Mouse (Mus musculus) retina, embryonic 14.5 days (tissue): Measurements from ENCODE around the gene Arid5a.
A peak's percentile ranks its signal among the peaks of the same experiment; 100 is the strongest.

ENCODE experiments used
- DNase-seq: peaks from one replicate; pipeline ENCODE4 v3.0.0-alpha.2; 2015; ENCODE audit warnings: low spot score

Arid5a gene

GRCm38 (mm10) chr1:36294402-36294801 is 13.1 kb upstream of the Arid5a start:
- no peak for DNase-seq

GRCm38 (mm10) chr1:36296466-36297149 is 10.9 kb upstream of the Arid5a start:
- DNase-seq: no peak

GRCm38 (mm10) chr1:36298107-36298506 is 9.4 kb upstream of the Arid5a start:
- no peak for DNase-seq

GRCm38 (mm10) chr1:36299126-36299525 is 8.4 kb upstream of the Arid5a start:
- DNase-seq: no peak

GRCm38 (mm10) chr1:36299676-36300075 is 7.9 kb upstream of the Arid5a start:
- no peak for DNase-seq

GRCm38 (mm10) chr1:36300486-36300885 is 7.0 kb upstream of the Arid5a start:
- DNase-seq: no peak

- no peak for DNase-seq
Observed at GRCm38 (mm10) chr1:36302273-36302672, 5.3 kb upstream of the Arid5a start.

GRCm38 (mm10) chr1:36302957-36303356 is 4.6 kb upstream of the Arid5a start:
- no peak for DNase-seq

- peak; percentile 45 for DNase-seq
Observed at GRCm38 (mm10) chr1:36303381-36304320, 3.9 kb upstream of the Arid5a start.

- no peak for DNase-seq
Observed at GRCm38 (mm10) chr1:36304764-36305163, 2.8 kb upstream of the Arid5a start.

- DNase-seq: no peak
Observed at GRCm38 (mm10) chr1:36306120-36306519, 1.4 kb upstream of the Arid5a start.

- no peak for DNase-seq
Observed at GRCm38 (mm10) chr1:36307121-36307494, 425 bp upstream of the Arid5a start.

- DNase-seq: peak; percentile 32
Observed at GRCm38 (mm10) chr1:36308451-36308901, 943 bp downstream of the Arid5a start.

GRCm38 (mm10) chr1:36308966-36309475 is 1.5 kb downstream of the Arid5a start:
- no peak for DNase-seq

GRCm38 (mm10) chr1:36309498-36309901 is 2.0 kb downstream of the Arid5a start:
- DNase-seq: peak; percentile 55

GRCm38 (mm10) chr1:36314959-36315775 is 7.6 kb downstream of the Arid5a start:
- DNase-seq: no peak

GRCm38 (mm10) chr1:36315776-36316100 is 8.2 kb downstream of the Arid5a start:
- DNase-seq: no peak

- DNase-seq: no peak
Observed at GRCm38 (mm10) chr1:36321164-36321563, 13.6 kb downstream of the Arid5a start.

GRCm38 (mm10) chr1:36321829-36322573 is 14.5 kb downstream of the Arid5a start:
- no peak for DNase-seq

- DNase-seq: no peak
Observed at GRCm38 (mm10) chr1:36323076-36323475, 15.5 kb downstream of the Arid5a start.

- DNase-seq: peak; percentile 76
Observed at GRCm38 (mm10) chr1:36323746-36324448, 16.4 kb downstream of the Arid5a start.
